Mouse (Mus musculus) kidney, adult 2 months (tissue): ENCODE data around the gene Ptpn23. TPM values are rescaled to one million over a fixed set of nuclear protein-coding genes. Genes with fewer than 3 reads are reported as not detected.
A peak's percentile ranks its signal among the peaks of the same experiment; 100 is the strongest.

Experiments
- DNase-seq: peaks from one replicate; pipeline ENCODE4 v3.0.0; 2021
- H3K27ac ChIP-seq: fragments of 200-500 bp; 2 replicates; pipeline ENCODE4 v1.5.1; 2012; ENCODE audit warnings: low read depth, low read length, control low read depth, inconsistent platforms; ENCODE audit not compliant: insufficient read depth
- H3K27me3 ChIP-seq: fragments of 200-500 bp; replicated peaks from 2 replicates; pipeline ENCODE4 v1.6.1; 2012; ENCODE audit warnings: mild to moderate bottlenecking, moderate library complexity, low read length, inconsistent platforms; ENCODE audit not compliant: control insufficient read depth, insufficient read depth
- H3K36me3 ChIP-seq: fragments of 200-500 bp; 2 replicates; pipeline ENCODE4 v1.6.1; 2012; ENCODE audit warnings: mild to moderate bottlenecking, moderate library complexity, low read length, inconsistent platforms; ENCODE audit not compliant: control insufficient read depth, insufficient read depth
- H3K4me1 ChIP-seq: fragments of 200-500 bp; 2 replicates; pipeline ENCODE4 v1.6.1; 2011; ENCODE audit warnings: low read length; ENCODE audit not compliant: control insufficient read depth, insufficient read depth
- H3K4me3 ChIP-seq: fragments of 200-500 bp; 2 replicates; pipeline ENCODE4 v1.5.1; 2011; ENCODE audit warnings: mild to moderate bottlenecking, low read depth, low read length, control low read depth; ENCODE audit not compliant: insufficient read depth
- CTCF ChIP-seq: fragments of 200-500 bp; conservative IDR thresholded peaks from 2 replicates; pipeline ENCODE4 v1.5.1; 2011; ENCODE audit warnings: low read depth, mild to moderate bottlenecking, control low read depth, low read length, moderate library complexity, mixed read lengths; ENCODE audit not compliant: insufficient read depth, insufficient read length
- POLR2A ChIP-seq: fragments of 200-500 bp; IDR thresholded peaks from one replicate; pipeline ENCODE4 v1.6.1; 2011; ENCODE audit warnings: low read depth, low read length, control low read depth
- WGBS: fragments of 180-500 bp; shearing (Covaris S2); methylation state at CpG from one replicate; pipeline ENCODE4 v1.1.7; 2018; 5-methylcytosine and 5-hydroxymethylcytosine counted together
- polyA plus RNA-seq: library from polyadenylated mRNA; depleted of rRNA; stranded (reverse); fragments of >200 nt; gene quantifications from 2 replicates; pipeline ENCODE4 v1.2.3, GENCODE M21; 2012

Gene Ptpn23
- polyA plus RNA-seq, 1 experiment = 29.2 TPM

- WGBS = 63% methylated on average over 5 of the region's 5 CpGs
- H3K4me3 ChIP-seq = no peak overlapping the region
- DNase-seq = peak; percentile 41
- H3K27ac ChIP-seq = no peak overlapping the region
- no peaks in the 10 kb centered on the region for H3K4me1 ChIP-seq
- no peaks in the 10 kb centered on the region for H3K36me3 ChIP-seq
- H3K27me3 ChIP-seq = no peaks in the 10 kb centered on the region
- TF ChIP-seq POLR2A (no peak), CTCF (no peak)
Observed at GRCm38 (mm10) chr9:110366746-110367145, 41.3 kb downstream of the Ptpn23 start.

DNA sequence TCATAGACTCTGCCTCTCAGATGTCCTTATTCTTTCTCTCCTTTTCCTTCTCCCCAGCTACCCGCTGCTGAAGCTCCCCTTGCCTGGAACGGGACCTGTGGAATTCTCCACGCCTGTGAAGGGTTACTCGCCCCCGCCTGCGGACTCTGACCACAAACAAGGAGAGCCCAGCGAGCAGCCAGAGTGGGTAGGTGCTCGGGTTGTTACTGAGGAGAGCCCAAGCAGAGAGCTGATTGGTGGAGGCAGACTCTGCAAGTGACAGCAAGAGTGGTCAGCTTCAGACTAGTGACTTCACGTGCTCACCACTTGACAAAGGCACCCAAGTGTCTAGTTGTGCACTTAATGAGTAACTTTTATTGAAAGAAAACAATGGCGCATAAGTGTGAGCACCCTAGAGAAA, 45.7 kb downstream of the Ptpn23 start:
- TF ChIP-seq CTCF = no peak
- no peak for TF ChIP-seq POLR2A
- no peaks in the 10 kb centered on the region for H3K4me1 ChIP-seq
- no peak overlapping the region for H3K27ac ChIP-seq
- no peaks in the 10 kb centered on the region for H3K36me3 ChIP-seq
- no peak overlapping the region for H3K4me3 ChIP-seq
- peak; percentile 48 for DNase-seq
- no peaks in the 10 kb centered on the region for H3K27me3 ChIP-seq
- 69% methylated on average over 10 of the region's 10 CpGs for WGBS

DNA sequence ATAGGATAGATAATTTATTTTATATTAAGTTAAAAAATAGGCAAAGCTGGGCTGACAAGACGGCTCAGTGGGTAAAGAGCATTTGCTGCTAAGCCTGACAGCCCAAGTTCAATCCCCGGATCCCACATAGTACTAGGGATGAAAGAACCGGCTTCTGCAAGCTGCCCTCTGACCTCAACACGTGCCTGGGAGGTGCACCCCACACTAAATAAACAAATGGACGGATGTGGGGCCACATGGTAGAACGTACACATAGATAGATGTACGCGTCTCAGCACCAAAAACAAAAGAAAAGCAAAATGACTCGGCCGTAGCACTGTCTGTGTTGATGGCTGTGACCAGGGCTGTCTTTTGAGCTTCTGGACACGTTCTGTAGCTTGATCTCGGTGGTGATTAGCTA, 46.7 kb downstream of the Ptpn23 start:
- no peaks in the 10 kb centered on the region for H3K27me3 ChIP-seq
- no peaks in the 10 kb centered on the region for H3K36me3 ChIP-seq
- WGBS = 75% methylated on average over 12 of the region's 12 CpGs
- no peak for TF ChIP-seq CTCF
- TF ChIP-seq POLR2A = no peak
- H3K27ac ChIP-seq = no peak overlapping the region
- no peak for DNase-seq
- no peak overlapping the region for H3K4me3 ChIP-seq
- no peaks in the 10 kb centered on the region for H3K4me1 ChIP-seq

- H3K27ac ChIP-seq = no peak overlapping the region
- no peaks in the 10 kb centered on the region for H3K4me1 ChIP-seq
- DNase-seq = no peak
- TF ChIP-seq CTCF (no peak), POLR2A (no peak)
- no peaks in the 10 kb centered on the region for H3K27me3 ChIP-seq
- no peaks in the 10 kb centered on the region for H3K36me3 ChIP-seq
- no peak overlapping the region for H3K4me3 ChIP-seq
- WGBS = 82% methylated on average over 2 of the region's 2 CpGs
Observed at GRCm38 (mm10) chr9:110358341-110358740, 49.7 kb downstream of the Ptpn23 start.

GRCm38 (mm10) chr9:110351932-110352632, 55.9 kb downstream of the Ptpn23 start:
- WGBS = 91% methylated on average over 8 of the region's 8 CpGs
- H3K36me3 ChIP-seq = no peaks in the 10 kb centered on the region
- no peak for TF ChIP-seq POLR2A
- no peaks in the 10 kb centered on the region for H3K27me3 ChIP-seq
- peaks cover 7% of the 10 kb centered on the region; the same call in 1 of the 2 replicates for H3K4me1 ChIP-seq
- H3K4me3 ChIP-seq = no peak overlapping the region
- H3K27ac ChIP-seq = no peak overlapping the region
- no peak for DNase-seq

- no peak overlapping the region for H3K27ac ChIP-seq
- WGBS = 67% methylated on average over 2 of the region's 2 CpGs
- DNase-seq = peak; percentile 22
Observed at GRCm38 (mm10) chr9:110351350-110351749, 56.7 kb downstream of the Ptpn23 start.

GRCm38 (mm10) chr9:110350612-110351011, 57.4 kb downstream of the Ptpn23 start:
- Histone ChIP-seq H3K27ac (peak overlapping the region; percentile 63), H3K36me3 (no peaks in the 10 kb centered on the region), H3K4me3 (no peak overlapping the region), H3K27me3 (no peaks in the 10 kb centered on the region), H3K4me1 (peaks cover 7% of the 10 kb centered on the region; the same call in 1 of the 2 replicates)
- WGBS = 47% methylated on average over 5 of the region's 5 CpGs
- TF ChIP-seq POLR2A (no peak), CTCF (no peak)
- peak; percentile 73 for DNase-seq

More at GRCm38 (mm10) chr9:110351350-110351749, 56.7 kb downstream of the Ptpn23 start:
- Histone ChIP-seq H3K36me3 (no peaks in the 10 kb centered on the region), H3K4me3 (no peak overlapping the region), H3K4me1 (peaks cover 7% of the 10 kb centered on the region; the same call in 1 of the 2 replicates), H3K27me3 (no peaks in the 10 kb centered on the region)
- TF ChIP-seq CTCF (no peak), POLR2A (no peak)
